Mouse (Mus musculus): ENCODE data around the gene Brca1.
"Not testable (repeated sequence)": the region's sequence is repeated elsewhere in the genome, so short reads cannot be mapped to it uniquely, and the experiment has no call there.

The Brca1 gene

GRCm38 (mm10) chr11:101526686-101527085, 25.1 kb downstream of the Brca1 start:
- DNase-seq (ENCODE audit: low spot score) = no peak

GRCm38 (mm10) chr11:101525936-101526595, 25.7 kb downstream of the Brca1 start:
- DNase-seq (ENCODE audit: low spot score) = no peak

- no peak for DNase-seq (ENCODE audit: low spot score)
Observed at GRCm38 (mm10) chr11:101525056-101525455, 26.7 kb downstream of the Brca1 start.

- no peak for DNase-seq (ENCODE audit: low spot score)
Observed at GRCm38 (mm10) chr11:101524446-101524845, 27.3 kb downstream of the Brca1 start.

- no peak for DNase-seq (ENCODE audit: low spot score)
Observed at GRCm38 (mm10) chr11:101519364-101519763, 32.4 kb downstream of the Brca1 start.

GRCm38 (mm10) chr11:101518937-101519336, 32.8 kb downstream of the Brca1 start:
- DNase-seq (ENCODE audit: low spot score) = no peak

GRCm38 (mm10) chr11:101507090-101507489, 44.7 kb downstream of the Brca1 start:
- DNase-seq (ENCODE audit: low spot score) = no peak

- no peak for DNase-seq (ENCODE audit: low spot score)
Observed at GRCm38 (mm10) chr11:101506269-101506780, 45.4 kb downstream of the Brca1 start.

- DNase-seq (ENCODE audit: low spot score) = no peak
Observed at GRCm38 (mm10) chr11:101486126-101486525, 65.6 kb downstream of the Brca1 start.

GRCm38 (mm10) chr11:101485509-101486028, 66.2 kb downstream of the Brca1 start:
- DNase-seq (ENCODE audit: low spot score) = no peak

GRCm38 (mm10) chr11:101484814-101485213, 66.9 kb downstream of the Brca1 start:
- no peak for DNase-seq (ENCODE audit: low spot score)

- no peak for DNase-seq (ENCODE audit: low spot score)
Observed at GRCm38 (mm10) chr11:101484245-101484644, 67.5 kb downstream of the Brca1 start.

GRCm38 (mm10) chr11:101483804-101484203, 68.0 kb downstream of the Brca1 start:
- no peak for DNase-seq (ENCODE audit: low spot score)

- DNase-seq (ENCODE audit: low spot score) = no peak
Observed at GRCm38 (mm10) chr11:101480912-101481311, 70.8 kb downstream of the Brca1 start.

- no peak for DNase-seq (ENCODE audit: low spot score)
Observed at GRCm38 (mm10) chr11:101479171-101479635, 72.6 kb downstream of the Brca1 start.

GRCm38 (mm10) chr11:101477552-101478211, 74.1 kb downstream of the Brca1 start:
- DNase-seq (ENCODE audit: low spot score) = no peak

GRCm38 (mm10) chr11:101477194-101477551, 74.6 kb downstream of the Brca1 start:
- no peak for DNase-seq (ENCODE audit: low spot score)

- not testable (repeated sequence) for DNase-seq (ENCODE audit: low spot score)
Observed at GRCm38 (mm10) chr11:101476361-101476760, 75.4 kb downstream of the Brca1 start.

GRCm38 (mm10) chr11:101474298-101474697, 77.5 kb downstream of the Brca1 start:
- DNase-seq (ENCODE audit: low spot score) = no peak

- DNase-seq (ENCODE audit: low spot score) = not testable (repeated sequence)
Observed at GRCm38 (mm10) chr11:101473686-101474085, 78.1 kb downstream of the Brca1 start.

GRCm38 (mm10) chr11:101472336-101472735, 79.4 kb downstream of the Brca1 start:
- DNase-seq (ENCODE audit: low spot score) = no peak

GRCm38 (mm10) chr11:101471926-101472325, 79.8 kb downstream of the Brca1 start:
- DNase-seq (ENCODE audit: low spot score) = no peak

- DNase-seq (ENCODE audit: low spot score) = no peak
Observed at GRCm38 (mm10) chr11:101470206-101470605, 81.5 kb downstream of the Brca1 start.

Data from spleen, adult 12 weeks (tissue).